Mouse (Mus musculus): ENCODE measurements at regions not wholly inside any gene's neighbourhood (a gene's known extent, or its start where the extent isn't known, plus 50 kb on each side); places are given as distances from the start of the nearest gene placed in this dataset.

- Histone ChIP-seq H3K4me3 (no peak overlapping the region), H3K36me3 (ENCODE audit: control insufficient read depth, insufficient read depth) (no peaks in the 10 kb centered on the region), H3K27me3 (ENCODE audit: control insufficient read depth, insufficient read depth, insufficient read length) (no peaks in the 10 kb centered on the region), H3K79me2 (ENCODE audit: control insufficient read depth, insufficient read depth) (no peaks in the 10 kb centered on the region), H3K4me2 (ENCODE audit: low read depth) (no peak overlapping the region), H3ac (ENCODE audit: control insufficient read depth, insufficient read length) (no peak overlapping the region)
- no peak for TF ChIP-seq E2F4 (IDR thresholded peaks at IDR 0.05; ENCODE audit: insufficient read depth)
- no peak for TF ChIP-seq USF1 (IDR thresholded peaks at IDR 0.05; ENCODE audit: low read depth)
- TF ChIP-seq POLR2AphosphoS2 (IDR thresholded peaks at IDR 0.05; ENCODE audit: insufficient read length, low read depth) = no peak
- TF ChIP-seq MAX (IDR thresholded peaks at IDR 0.05; ENCODE audit: low read depth) = no peak
- TF ChIP-seq SRF (IDR thresholded peaks at IDR 0.05; ENCODE audit: control insufficient read depth, insufficient read length, low read depth) = no peak
- no peak for TF ChIP-seq CEBPB (IDR thresholded peaks at IDR 0.05; ENCODE audit: insufficient read depth, poor library complexity, severe bottlenecking)
- no peak for TF ChIP-seq REST (IDR thresholded peaks at IDR 0.05; ENCODE audit: insufficient read depth, insufficient read length)
- no peak for TF ChIP-seq POLR2A (IDR thresholded peaks at IDR 0.05; ENCODE audit: insufficient read length, low read depth)
- TF ChIP-seq MYOD1 (IDR thresholded peaks at IDR 0.05; ENCODE audit: control insufficient read depth in 1 of 3, insufficient read length in 2 of 3, low read depth in 2 of 3) = no peak
- no peak for TF ChIP-seq MYOG (IDR thresholded peaks at IDR 0.05; ENCODE audit: control insufficient read depth in 1 of 3, insufficient read depth in 1 of 3, insufficient read length in 2 of 3, low read depth in 2 of 3)
- no peak for TF ChIP-seq TCF12 (IDR thresholded peaks at IDR 0.05; ENCODE audit: insufficient read depth, poor library complexity, severe bottlenecking)
- TF ChIP-seq TCF3 (IDR thresholded peaks at IDR 0.05; ENCODE audit: insufficient read length, low read depth) = no peak
Measured at GRCm38 (mm10) chr12:13085484-13085883, 143.8 kb upstream of the Mycn start.

GRCm38 (mm10) chr12:13083337-13084054 lies 141.8 kb upstream of the Mycn start:
- TF ChIP-seq SRF (IDR thresholded peaks at IDR 0.05; ENCODE audit: control insufficient read depth, insufficient read length, low read depth) (no peak), MAX (IDR thresholded peaks at IDR 0.05; ENCODE audit: low read depth) (no peak), TCF12 (IDR thresholded peaks at IDR 0.05; ENCODE audit: insufficient read depth, poor library complexity, severe bottlenecking) (no peak), MYOG (IDR thresholded peaks at IDR 0.05; ENCODE audit: control insufficient read depth in 1 of 3, insufficient read depth in 1 of 3, insufficient read length in 2 of 3, low read depth in 2 of 3) (no peak), TCF3 (IDR thresholded peaks at IDR 0.05; ENCODE audit: insufficient read length, low read depth) (no peak), USF1 (IDR thresholded peaks at IDR 0.05; ENCODE audit: low read depth) (no peak), E2F4 (IDR thresholded peaks at IDR 0.05; ENCODE audit: insufficient read depth) (no peak), CEBPB (IDR thresholded peaks at IDR 0.05; ENCODE audit: insufficient read depth, poor library complexity, severe bottlenecking) (no peak), POLR2A (IDR thresholded peaks at IDR 0.05; ENCODE audit: insufficient read length, low read depth) (no peak), REST (IDR thresholded peaks at IDR 0.05; ENCODE audit: insufficient read depth, insufficient read length) (no peak), MYOD1 (IDR thresholded peaks at IDR 0.05; ENCODE audit: control insufficient read depth in 1 of 3, insufficient read length in 2 of 3, low read depth in 2 of 3) (no peak), POLR2AphosphoS2 (IDR thresholded peaks at IDR 0.05; ENCODE audit: insufficient read length, low read depth) (no peak)
- no peaks in the 10 kb centered on the region for H3K79me2 ChIP-seq (ENCODE audit: control insufficient read depth, insufficient read depth)
- no peak overlapping the region for H3K4me2 ChIP-seq (ENCODE audit: low read depth)
- no peak overlapping the region for H3ac ChIP-seq (ENCODE audit: control insufficient read depth, insufficient read length)
- H3K27me3 ChIP-seq (ENCODE audit: control insufficient read depth, insufficient read depth, insufficient read length) = no peaks in the 10 kb centered on the region
- no peak overlapping the region for H3K4me3 ChIP-seq
- H3K36me3 ChIP-seq (ENCODE audit: control insufficient read depth, insufficient read depth) = no peaks in the 10 kb centered on the region

DNA sequence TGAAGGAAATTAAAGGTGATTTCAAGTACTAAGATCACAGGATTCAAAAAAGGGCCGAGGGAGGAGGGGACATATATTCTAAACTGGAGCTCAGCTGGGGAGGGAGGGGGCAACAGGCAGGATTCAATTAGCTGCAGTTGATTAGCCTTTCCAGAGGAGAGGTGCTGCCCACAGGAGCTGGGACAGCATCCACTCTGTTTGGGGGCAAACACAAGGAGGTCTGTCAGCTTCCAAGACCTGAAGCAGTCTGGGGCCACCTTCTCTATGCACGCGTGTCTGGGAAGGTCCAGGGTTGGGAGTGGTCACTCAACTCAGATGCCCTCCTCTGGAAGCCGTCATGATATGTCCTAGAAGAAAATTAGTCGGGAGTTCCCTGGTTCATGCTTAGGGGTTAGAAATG lies 139.1 kb upstream of the Mycn start:
- H3K4me2 ChIP-seq (ENCODE audit: low read depth) = no peak overlapping the region
- TF ChIP-seq SRF (IDR thresholded peaks at IDR 0.05; ENCODE audit: control insufficient read depth, insufficient read length, low read depth) = no peak
- no peak for TF ChIP-seq CEBPB (IDR thresholded peaks at IDR 0.05; ENCODE audit: insufficient read depth, poor library complexity, severe bottlenecking)
- no peak for TF ChIP-seq MYOD1 (IDR thresholded peaks at IDR 0.05; ENCODE audit: control insufficient read depth in 1 of 3, insufficient read length in 2 of 3, low read depth in 2 of 3)
- no peak for TF ChIP-seq TCF12 (IDR thresholded peaks at IDR 0.05; ENCODE audit: insufficient read depth, poor library complexity, severe bottlenecking)
- no peak for TF ChIP-seq POLR2A (IDR thresholded peaks at IDR 0.05; ENCODE audit: insufficient read length, low read depth)
- TF ChIP-seq REST (IDR thresholded peaks at IDR 0.05; ENCODE audit: insufficient read depth, insufficient read length) = no peak
- no peak for TF ChIP-seq MAX (IDR thresholded peaks at IDR 0.05; ENCODE audit: low read depth)
- TF ChIP-seq TCF3 (IDR thresholded peaks at IDR 0.05; ENCODE audit: insufficient read length, low read depth) = no peak
- no peak for TF ChIP-seq POLR2AphosphoS2 (IDR thresholded peaks at IDR 0.05; ENCODE audit: insufficient read length, low read depth)
- no peak for TF ChIP-seq E2F4 (IDR thresholded peaks at IDR 0.05; ENCODE audit: insufficient read depth)
- no peaks in the 10 kb centered on the region for H3K36me3 ChIP-seq (ENCODE audit: control insufficient read depth, insufficient read depth)
- H3ac ChIP-seq (ENCODE audit: control insufficient read depth, insufficient read length) = no peak overlapping the region
- H3K4me3 ChIP-seq = no peak overlapping the region
- no peaks in the 10 kb centered on the region for H3K79me2 ChIP-seq (ENCODE audit: control insufficient read depth, insufficient read depth)
- no peaks in the 10 kb centered on the region for H3K27me3 ChIP-seq (ENCODE audit: control insufficient read depth, insufficient read depth, insufficient read length)

DNA sequence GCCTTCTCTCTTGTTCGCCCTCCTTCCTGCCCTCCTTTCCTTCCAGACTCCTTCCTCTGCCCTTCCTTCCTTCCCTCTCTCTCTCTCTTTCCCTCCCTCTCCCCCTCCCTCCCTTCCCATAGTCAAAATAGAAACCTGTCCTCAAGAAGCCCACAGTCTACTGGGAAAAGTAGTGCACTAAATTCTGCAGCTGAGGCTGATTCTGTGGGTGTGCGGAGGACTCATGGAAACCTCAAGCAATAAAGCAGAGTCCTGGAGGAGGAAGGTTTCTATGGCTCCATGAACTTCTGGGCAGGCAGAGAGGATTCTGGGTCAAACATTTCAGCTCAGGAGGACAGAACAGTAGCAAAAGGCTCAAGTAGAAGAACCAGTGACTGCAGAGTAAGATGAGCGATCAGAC lies 138.1 kb upstream of the Mycn start:
- Histone ChIP-seq H3K4me3 (no peak overlapping the region), H3K36me3 (ENCODE audit: control insufficient read depth, insufficient read depth) (no peaks in the 10 kb centered on the region), H3K4me2 (ENCODE audit: low read depth) (no peak overlapping the region), H3ac (ENCODE audit: control insufficient read depth, insufficient read length) (no peak overlapping the region), H3K79me2 (ENCODE audit: control insufficient read depth, insufficient read depth) (no peaks in the 10 kb centered on the region), H3K27me3 (ENCODE audit: control insufficient read depth, insufficient read depth, insufficient read length) (no peaks in the 10 kb centered on the region)
- TF ChIP-seq TCF3 (IDR thresholded peaks at IDR 0.05; ENCODE audit: insufficient read length, low read depth) (no peak), MYOD1 (IDR thresholded peaks at IDR 0.05; ENCODE audit: control insufficient read depth in 1 of 3, insufficient read length in 2 of 3, low read depth in 2 of 3) (no peak), MAX (IDR thresholded peaks at IDR 0.05; ENCODE audit: low read depth) (no peak), REST (IDR thresholded peaks at IDR 0.05; ENCODE audit: insufficient read depth, insufficient read length) (no peak), SRF (IDR thresholded peaks at IDR 0.05; ENCODE audit: control insufficient read depth, insufficient read length, low read depth) (no peak), MYOG (IDR thresholded peaks at IDR 0.05; ENCODE audit: control insufficient read depth in 1 of 3, insufficient read depth in 1 of 3, insufficient read length in 2 of 3, low read depth in 2 of 3) (no peak), CEBPB (IDR thresholded peaks at IDR 0.05; ENCODE audit: insufficient read depth, poor library complexity, severe bottlenecking) (no peak), POLR2A (IDR thresholded peaks at IDR 0.05; ENCODE audit: insufficient read length, low read depth) (no peak)
